Mouse (Mus musculus): ENCODE results near the gene Mymk. TPM values are rescaled to one million over a fixed set of nuclear protein-coding genes. Genes with fewer than 3 reads are reported as not detected.

Mymk gene
- polyA plus RNA-seq, 1 experiment, result 0.81 TPM

DNA sequence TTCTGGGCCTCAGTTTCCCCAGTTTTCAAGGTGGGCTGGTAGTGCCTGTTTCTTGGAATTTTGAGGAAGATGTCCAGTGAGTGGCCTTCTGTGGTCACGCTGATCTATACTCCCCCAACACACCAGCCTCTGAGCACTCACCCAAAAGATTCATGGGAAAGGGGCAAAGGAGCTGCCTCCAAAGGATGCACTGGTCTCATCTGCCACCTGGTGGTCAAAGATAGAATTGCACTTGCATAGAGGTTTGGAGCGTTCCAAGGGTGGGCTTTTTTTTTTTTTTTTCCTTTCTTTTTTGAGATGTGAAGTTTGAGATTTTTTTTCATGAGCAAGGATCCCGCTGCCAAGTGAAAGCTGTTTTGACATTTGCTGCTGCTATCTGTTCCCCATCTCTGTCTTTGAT lies 33.4 kb downstream of the Mymk start:
- WGBS, result 2% methylated on average over 3 of the region's 3 CpGs
- DNase-seq, result peak; percentile 83

GRCm38 (mm10) chr2:27037008-27037407 lies 35.0 kb downstream of the Mymk start:
- TF ChIP-seq POLR2A (IDR thresholded peaks at IDR 0.05; ENCODE audit: control insufficient read depth, extremely low read depth, insufficient read depth, low read length, poor library complexity) (no peak), CTCF (IDR thresholded peaks at IDR 0.05; ENCODE audit: borderline replicate concordance, control insufficient read depth, extremely low read depth, insufficient read depth, low read length, poor library complexity) (no peak)
- Histone ChIP-seq H3K4me3 (ENCODE audit: control insufficient read depth, insufficient read depth, low read length) (no peak overlapping the region), H3K27ac (ENCODE audit: control insufficient read depth, insufficient read depth, low read length) (no peak overlapping the region), H3K36me3 (ENCODE audit: control insufficient read depth, insufficient read depth, low read length) (no peaks in the 10 kb centered on the region), H3K4me1 (replicated peaks; ENCODE audit: control insufficient read depth, insufficient read depth, low read length) (no peaks in the 10 kb centered on the region), H3K27me3 (ENCODE audit: control insufficient read depth, insufficient read depth, low read length) (no peaks in the 10 kb centered on the region)
- DNase-seq, result no peak
- WGBS, result 75% methylated on average over 4 of the region's 4 CpGs

More for the DNA sequence above, 33.4 kb downstream of the Mymk start:
- TF ChIP-seq POLR2A (IDR thresholded peaks at IDR 0.05; ENCODE audit: control insufficient read depth, extremely low read depth, insufficient read depth, low read length, poor library complexity) (no peak), CTCF (IDR thresholded peaks at IDR 0.05; ENCODE audit: borderline replicate concordance, control insufficient read depth, extremely low read depth, insufficient read depth, low read length, poor library complexity) (no peak)
- no peaks in the 10 kb centered on the region for H3K27me3 ChIP-seq (ENCODE audit: control insufficient read depth, insufficient read depth, low read length)
- H3K4me1 ChIP-seq (replicated peaks; ENCODE audit: control insufficient read depth, insufficient read depth, low read length), result no peaks in the 10 kb centered on the region
- no peak overlapping the region for H3K27ac ChIP-seq (ENCODE audit: control insufficient read depth, insufficient read depth, low read length)
- H3K36me3 ChIP-seq (ENCODE audit: control insufficient read depth, insufficient read depth, low read length), result no peaks in the 10 kb centered on the region
- H3K4me3 ChIP-seq (ENCODE audit: control insufficient read depth, insufficient read depth, low read length), result no peak overlapping the region

DNA sequence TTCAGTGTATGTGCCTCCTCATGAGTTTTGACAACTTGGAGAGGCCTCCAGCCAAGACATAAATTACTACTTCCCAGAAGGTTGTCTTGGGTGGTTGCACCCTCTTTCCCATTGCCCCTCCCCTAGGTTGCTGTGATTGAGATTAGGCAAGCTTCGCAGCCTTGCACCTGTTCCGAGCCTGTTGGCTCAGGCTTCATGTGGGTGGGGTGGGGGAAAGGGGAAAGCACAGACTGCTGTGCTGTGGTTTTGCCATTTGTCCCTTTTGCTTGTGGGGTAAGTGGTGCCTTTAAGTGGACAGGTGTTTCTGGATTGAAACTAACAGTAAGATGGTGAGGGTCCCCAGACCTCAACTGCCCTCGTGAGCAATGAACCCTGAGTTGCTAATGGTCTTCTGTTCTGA lies 36.0 kb downstream of the Mymk start:
- no peaks in the 10 kb centered on the region for H3K27me3 ChIP-seq (ENCODE audit: control insufficient read depth, insufficient read depth, low read length)
- no peak for DNase-seq
- H3K4me1 ChIP-seq (replicated peaks; ENCODE audit: control insufficient read depth, insufficient read depth, low read length), result no peaks in the 10 kb centered on the region
- 10% methylated on average over 3 of the region's 3 CpGs for WGBS
- H3K27ac ChIP-seq (ENCODE audit: control insufficient read depth, insufficient read depth, low read length), result no peak overlapping the region
- no peak overlapping the region for H3K4me3 ChIP-seq (ENCODE audit: control insufficient read depth, insufficient read depth, low read length)
- H3K36me3 ChIP-seq (ENCODE audit: control insufficient read depth, insufficient read depth, low read length), result no peaks in the 10 kb centered on the region
- TF ChIP-seq CTCF (IDR thresholded peaks at IDR 0.05; ENCODE audit: borderline replicate concordance, control insufficient read depth, extremely low read depth, insufficient read depth, low read length, poor library complexity) (no peak), POLR2A (IDR thresholded peaks at IDR 0.05; ENCODE audit: control insufficient read depth, extremely low read depth, insufficient read depth, low read length, poor library complexity) (no peak)

DNA sequence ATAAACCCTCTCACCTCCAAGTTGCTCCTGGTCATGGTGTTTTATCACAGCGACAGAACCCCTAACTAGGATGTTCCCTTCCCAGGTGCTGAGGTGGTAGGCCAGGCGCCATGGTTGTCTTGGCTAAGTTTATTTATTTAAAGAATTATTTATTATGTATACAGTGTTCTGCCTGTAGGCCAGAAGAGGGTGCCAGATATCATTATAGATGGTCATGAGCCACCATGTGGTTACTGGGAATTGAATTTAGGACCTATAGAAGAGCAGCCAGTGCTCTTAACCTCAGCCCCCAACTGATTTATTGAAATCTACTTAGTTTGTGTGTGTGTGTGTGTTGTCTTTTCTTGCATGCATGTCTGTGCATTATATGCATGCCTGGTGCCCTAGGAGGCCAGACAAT lies 39.6 kb downstream of the Mymk start:
- Histone ChIP-seq H3K36me3 (ENCODE audit: control insufficient read depth, insufficient read depth, low read length) (no peaks in the 10 kb centered on the region), H3K27ac (ENCODE audit: control insufficient read depth, insufficient read depth, low read length) (no peak overlapping the region), H3K27me3 (ENCODE audit: control insufficient read depth, insufficient read depth, low read length) (no peaks in the 10 kb centered on the region), H3K4me1 (replicated peaks; ENCODE audit: control insufficient read depth, insufficient read depth, low read length) (0 out of 2 replicates have a peak, but pooled peaks cover 3% of the 10 kb centered on the region), H3K4me3 (ENCODE audit: control insufficient read depth, insufficient read depth, low read length) (no peak overlapping the region)
- DNase-seq, result no peak
- WGBS, result 74% methylated on average over 2 of the region's 2 CpGs
- TF ChIP-seq CTCF (IDR thresholded peaks at IDR 0.05; ENCODE audit: borderline replicate concordance, control insufficient read depth, extremely low read depth, insufficient read depth, low read length, poor library complexity) (no peak), POLR2A (IDR thresholded peaks at IDR 0.05; ENCODE audit: control insufficient read depth, extremely low read depth, insufficient read depth, low read length, poor library complexity) (no peak)

DNA sequence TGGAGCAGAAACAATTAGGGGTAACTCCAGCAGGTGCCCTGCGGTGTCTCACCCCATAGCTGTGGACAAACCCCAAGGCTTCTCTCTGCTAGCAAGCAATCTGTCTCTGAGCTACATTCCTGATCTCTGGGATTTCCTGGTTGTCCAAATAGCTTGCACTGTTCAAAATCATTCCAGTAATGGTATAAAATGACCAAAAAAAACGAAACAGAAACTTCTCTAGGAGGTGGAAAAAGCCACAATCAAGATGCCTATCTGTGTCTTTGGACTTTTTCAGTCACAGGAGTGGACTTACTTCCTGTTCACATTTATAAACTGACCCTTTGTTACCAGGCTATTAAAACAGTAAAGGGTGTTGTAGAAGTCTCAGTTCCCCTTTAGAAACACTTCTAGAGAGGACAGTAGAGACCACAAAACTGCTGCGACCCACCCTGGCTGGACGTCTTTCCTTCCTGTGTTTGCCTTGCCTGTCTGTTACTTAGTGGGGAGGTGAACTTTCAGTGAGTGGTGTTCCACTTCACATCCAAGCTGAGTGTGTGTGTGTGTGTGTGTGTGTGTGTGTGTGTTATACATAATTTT lies 43.5 kb downstream of the Mymk start:
- TF ChIP-seq POLR2A (IDR thresholded peaks at IDR 0.05; ENCODE audit: control insufficient read depth, extremely low read depth, insufficient read depth, low read length, poor library complexity), result no peak
- no peak for TF ChIP-seq CTCF (IDR thresholded peaks at IDR 0.05; ENCODE audit: borderline replicate concordance, control insufficient read depth, extremely low read depth, insufficient read depth, low read length, poor library complexity)
- H3K36me3 ChIP-seq (ENCODE audit: control insufficient read depth, insufficient read depth, low read length), result no peaks in the 10 kb centered on the region
- WGBS, result 20% methylated on average over 4 of the region's 4 CpGs
- no peaks in the 10 kb centered on the region for H3K27me3 ChIP-seq (ENCODE audit: control insufficient read depth, insufficient read depth, low read length)
- no peak for DNase-seq
- H3K4me3 ChIP-seq (ENCODE audit: control insufficient read depth, insufficient read depth, low read length), result no peak overlapping the region
- H3K4me1 ChIP-seq (replicated peaks; ENCODE audit: control insufficient read depth, insufficient read depth, low read length), result 0 out of 2 replicates have a peak, but pooled peaks cover 7% of the 10 kb centered on the region
- no peak overlapping the region for H3K27ac ChIP-seq (ENCODE audit: control insufficient read depth, insufficient read depth, low read length)

- peak; percentile 84 for DNase-seq
- Histone ChIP-seq H3K4me3 (ENCODE audit: control insufficient read depth, insufficient read depth, low read length) (no peak within 1 kb of the TSS), H3K4me1 (replicated peaks; ENCODE audit: control insufficient read depth, insufficient read depth, low read length) (0 out of 2 replicates have a peak, but pooled peaks cover 7% of the 10 kb centered on the region), H3K27ac (ENCODE audit: control insufficient read depth, insufficient read depth, low read length) (no peak within 1 kb of the TSS), H3K27me3 (ENCODE audit: control insufficient read depth, insufficient read depth, low read length) (no peaks in the 10 kb centered on the region), H3K36me3 (ENCODE audit: control insufficient read depth, insufficient read depth, low read length) (no peaks in the 10 kb centered on the region)
- 0 out of 2 replicates have a peak, but pooled peaks have one; percentile 24 for TF ChIP-seq POLR2A (IDR thresholded peaks at IDR 0.05; ENCODE audit: control insufficient read depth, extremely low read depth, insufficient read depth, low read length, poor library complexity)
- peak; percentile 29; the same call in 1 of the 2 replicates for TF ChIP-seq CTCF (IDR thresholded peaks at IDR 0.05; ENCODE audit: borderline replicate concordance, control insufficient read depth, extremely low read depth, insufficient read depth, low read length, poor library complexity)
- 5% methylated on average over 38 of the region's 38 CpGs for WGBS
Observed at GRCm38 (mm10) chr2:27027618-27028436, 44.2 kb downstream of the Mymk start, which contains the start of gene Slc2a6. Gene Slc2a6, minus strand, starts transcription at chr2:27027998.
